Mouse (Mus musculus) heart, postnatal 0 days (tissue): ENCODE data around the gene Ntan1.

Experiments
- CTCF ChIP-seq: IDR thresholded peaks from 2 replicates; pipeline ENCODE4 v1.5.1; 2016; ENCODE audit warnings: antibody characterized with exemption, control low read depth, low read depth
- EP300 ChIP-seq: IDR thresholded peaks from 2 replicates; pipeline ENCODE4 v1.6.1; 2016; ENCODE audit warnings: antibody characterized with exemption, low read depth

- no peak for TF ChIP-seq EP300
- no peak for TF ChIP-seq CTCF
Observed at GRCm38 (mm10) chr16:13851446-13851845, 32.8 kb downstream of the Ntan1 start.
